ENCODE assay signal across 19 mouse cellular contexts in the genomic region with DNA sequence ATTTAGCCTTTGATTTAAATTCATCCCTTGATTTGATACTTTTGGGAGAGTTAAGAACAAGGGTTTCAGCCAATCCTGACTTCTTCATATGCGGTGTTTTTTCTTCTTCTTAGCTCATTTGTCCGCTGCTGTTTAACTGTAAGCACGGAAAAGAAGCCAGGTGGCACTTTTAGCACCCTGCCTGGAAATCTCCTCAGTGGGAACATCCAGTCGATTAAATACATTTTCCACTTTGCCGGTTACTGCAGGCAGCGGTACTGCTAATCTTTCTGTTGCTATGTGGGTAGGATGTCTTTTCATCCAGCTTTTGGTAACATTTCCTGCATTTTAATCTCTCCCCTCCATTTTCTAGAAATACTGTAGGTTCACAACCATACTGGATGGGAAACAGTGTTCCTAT. TPM values are rescaled to one million over a fixed set of nuclear protein-coding genes. Genes with fewer than 3 reads are reported as not detected.
DNase-seq lines count a peak whose midpoint lies in the region; ATAC-seq and TF ChIP-seq lines count a peak whose summit lies in the region.
"Had no signal": no experiment of that assay in that cellular context is flagged by ENCODE, and none has a peak within 500 bp of the region (broad histone marks: within the 10 kb centered on the region; RNA-seq: fewer than 3 reads in every experiment).

No protein-coding gene starts in this region.

- no peaks in the 10 kb centered on the region for H3K9me3 ChIP-seq in forebrain, postnatal 0 days (ENCODE audit: low read length)
- H3K9me3 ChIP-seq: liver, embryonic 15.5 days; stomach, embryonic 15.5 days had no signal

- ATAC-seq in forebrain, postnatal 0 days = peak; percentile 66
- ATAC-seq: midbrain, embryonic 16.5 days; Patski had no signal

- no peak overlapping the region for H3K9ac ChIP-seq in forebrain, postnatal 0 days
- H3K9ac ChIP-seq: liver, embryonic 15.5 days; stomach, embryonic 15.5 days had no signal

- no peak overlapping the region for H3K4me3 ChIP-seq in layer of hippocampus, adult 2 months
- no peak overlapping the region for H3K4me3 ChIP-seq in forebrain, postnatal 0 days (ENCODE audit: low read depth, low read length)
- H3K4me3 ChIP-seq: liver, embryonic 15.5 days; stomach, embryonic 15.5 days had no signal

- H3K4me2 ChIP-seq in forebrain, postnatal 0 days (ENCODE audit: low read depth) = no peak overlapping the region
- H3K4me2 ChIP-seq: heart, embryonic 11.5 days; liver, embryonic 15.5 days; stomach, embryonic 15.5 days had no signal

- H3K4me1 ChIP-seq in forebrain, postnatal 0 days (ENCODE audit: insufficient read depth) = no peaks in the 10 kb centered on the region
- H3K4me1 ChIP-seq: liver, embryonic 15.5 days; stomach, embryonic 15.5 days had no signal

- H3K27me3 ChIP-seq in forebrain, postnatal 0 days (ENCODE audit: insufficient read depth, low read length) = no peaks in the 10 kb centered on the region
- H3K27me3 ChIP-seq: CH12.LX; liver, embryonic 15.5 days; Patski; stomach, embryonic 15.5 days had no signal

- TF ChIP-seq CTCF in layer of hippocampus, adult 2 months (conservative IDR thresholded peaks at IDR 0.05) = 0 out of 2 replicates have a peak, but pooled peaks have one; percentile 2
- TF ChIP-seq CTCF in forebrain, postnatal 0 days (IDR thresholded peaks at IDR 0.05; ENCODE audit: low read depth) = no peak

- H3K27ac ChIP-seq in layer of hippocampus, adult 2 months = peak overlapping the region; percentile 87
- peak overlapping the region; percentile 24; the same call in 1 of the 2 replicates for H3K27ac ChIP-seq in forebrain, postnatal 0 days (ENCODE audit: low read depth, low read length)
- H3K27ac ChIP-seq: liver, embryonic 15.5 days; stomach, embryonic 15.5 days had no signal

- no peaks in the 10 kb centered on the region for H3K36me3 ChIP-seq in forebrain, postnatal 0 days (ENCODE audit: insufficient read depth)
- H3K36me3 ChIP-seq: liver, embryonic 15.5 days; stomach, embryonic 15.5 days had no signal

- peak in 1 of 2 experiments; percentile 65 for DNase-seq in layer of hippocampus, adult 2 months (ENCODE audit: low spot score in 2 of 2)
- no peak for DNase-seq in layer of hippocampus, postnatal 25 days (ENCODE audit: extremely low spot score in 1 of 2, low spot score in 1 of 2)
- DNase-seq in forebrain, postnatal 0 days = peak; percentile 60
- DNase-seq in left cerebral cortex, adult 11 months (ENCODE audit: low spot score) = peak; percentile 50
- DNase-seq in right cerebral cortex, postnatal 14 days = peak; percentile 18
- no peak for DNase-seq in liver
- DNase-seq in gastrocnemius, postnatal 4 days (ENCODE audit: low spot score in 2 of 2) = no peak
- DNase-seq: kidney, adult 2 months; lung, postnatal 36 days had no signal

- WGBS in forebrain, postnatal 0 days = 29% methylated on average over 6 of the region's 6 CpGs

RNA-seq across cellular contexts. Expression of a gene that starts 38.6 kb away (rescaled TPM):
- 10 to 100 TPM; 30.2 TPM for total RNA-seq in layer of hippocampus, adult 2 months (2021)
- 10 to 100 TPM; 27.6 to 32.8 TPM for total RNA-seq in layer of hippocampus, postnatal 25 days (2021)
- 6.3 and 6.9 TPM in 2 replicates for total RNA-seq in forebrain, postnatal 0 days (2014; rRNA removed)
- 8.8 and 11.7 TPM in 2 replicates for polyA plus RNA-seq in forebrain, postnatal 0 days (2015; fragmentation: Nextera tagmentation; extraction: Ambion mirVana)
- 10 to 100 TPM; 41.5 to 49.7 TPM for total RNA-seq in gastrocnemius, postnatal 4 days (2021)
- total RNA-seq: CH12.LX had no signal

RNA-seq across cellular contexts. Expression of a gene that starts 39.3 kb away (rescaled TPM):
- not detected for total RNA-seq in layer of hippocampus, adult 2 months (2021)
- not detected for total RNA-seq in layer of hippocampus, postnatal 25 days (2021)
- total RNA-seq in forebrain, postnatal 0 days (2014; rRNA removed) = not detected in 2 replicates
- not detected in 2 replicates for polyA plus RNA-seq in forebrain, postnatal 0 days (2015; fragmentation: Nextera tagmentation; extraction: Ambion mirVana)
- total RNA-seq in gastrocnemius, postnatal 4 days (2021) = not detected
- total RNA-seq: CH12.LX; layer of hippocampus, postnatal 14 days had no signal
- polyA plus RNA-seq: embryonic facial prominence, embryonic 14.5 days; heart, embryonic 11.5 days; hindbrain, embryonic 11.5 days; kidney, adult 2 months; liver, embryonic 15.5 days; midbrain, embryonic 16.5 days; neural tube, embryonic 14.5 days; Patski; stomach, embryonic 15.5 days had no signal

Comparison
In these comparisons a context has a peak if more than half of its experiments do, and no peak if none do; other contexts are left out.
1. DNase-seq: peak in forebrain, postnatal 0 days (single experiment), left cerebral cortex, adult 11 months (single experiment) and right cerebral cortex, postnatal 14 days (single experiment); none in layer of hippocampus, postnatal 25 days (0 of 2), liver (single experiment) and gastrocnemius, postnatal 4 days (0 of 2).